Mouse (Mus musculus) embryo, embryonic 11 days (tissue): Measurements from ENCODE around the gene Myo18a.
A peak's percentile ranks its signal among the peaks of the same experiment; 100 is the strongest.

Source experiments
- DNase-seq: peaks from one replicate; pipeline ENCODE4 v3.0.0-alpha.2; 2015

The Myo18a gene

DNA sequence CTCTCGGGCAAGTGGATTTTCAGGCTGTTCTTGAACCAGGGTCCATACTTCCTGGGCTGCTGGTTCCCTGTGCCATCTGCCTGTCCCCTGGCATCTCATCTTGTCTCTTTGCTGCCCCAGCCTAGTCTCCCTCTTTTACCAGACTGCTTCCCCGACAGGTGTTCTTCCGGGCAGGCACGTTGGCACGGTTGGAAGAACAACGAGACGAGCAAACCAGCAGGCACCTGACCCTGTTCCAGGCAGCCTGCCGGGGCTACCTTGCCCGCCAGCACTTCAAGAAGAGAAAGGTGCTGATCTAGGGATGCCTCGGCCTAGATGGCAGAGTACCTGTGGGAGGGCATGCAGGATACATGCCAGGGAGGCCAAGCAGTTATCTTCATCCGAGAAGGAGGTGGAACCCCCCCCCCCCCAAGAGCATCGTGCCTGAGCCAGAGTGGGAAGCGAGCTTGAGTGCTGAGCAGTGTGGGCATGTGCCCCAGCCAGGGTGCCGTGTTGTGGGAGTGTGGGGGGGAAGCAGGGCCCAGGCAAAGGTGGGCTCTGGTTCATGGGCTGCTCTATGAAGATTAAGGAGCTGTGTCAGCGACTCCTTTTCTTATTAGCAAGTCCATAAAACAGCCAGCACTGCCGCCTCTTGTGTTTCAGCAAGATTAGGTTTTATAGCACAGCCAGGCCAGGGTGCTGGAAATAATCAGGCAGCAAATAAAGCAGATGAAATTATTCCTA lies 77.6 kb downstream of the Myo18a start:
- no peak for DNase-seq

DNA sequence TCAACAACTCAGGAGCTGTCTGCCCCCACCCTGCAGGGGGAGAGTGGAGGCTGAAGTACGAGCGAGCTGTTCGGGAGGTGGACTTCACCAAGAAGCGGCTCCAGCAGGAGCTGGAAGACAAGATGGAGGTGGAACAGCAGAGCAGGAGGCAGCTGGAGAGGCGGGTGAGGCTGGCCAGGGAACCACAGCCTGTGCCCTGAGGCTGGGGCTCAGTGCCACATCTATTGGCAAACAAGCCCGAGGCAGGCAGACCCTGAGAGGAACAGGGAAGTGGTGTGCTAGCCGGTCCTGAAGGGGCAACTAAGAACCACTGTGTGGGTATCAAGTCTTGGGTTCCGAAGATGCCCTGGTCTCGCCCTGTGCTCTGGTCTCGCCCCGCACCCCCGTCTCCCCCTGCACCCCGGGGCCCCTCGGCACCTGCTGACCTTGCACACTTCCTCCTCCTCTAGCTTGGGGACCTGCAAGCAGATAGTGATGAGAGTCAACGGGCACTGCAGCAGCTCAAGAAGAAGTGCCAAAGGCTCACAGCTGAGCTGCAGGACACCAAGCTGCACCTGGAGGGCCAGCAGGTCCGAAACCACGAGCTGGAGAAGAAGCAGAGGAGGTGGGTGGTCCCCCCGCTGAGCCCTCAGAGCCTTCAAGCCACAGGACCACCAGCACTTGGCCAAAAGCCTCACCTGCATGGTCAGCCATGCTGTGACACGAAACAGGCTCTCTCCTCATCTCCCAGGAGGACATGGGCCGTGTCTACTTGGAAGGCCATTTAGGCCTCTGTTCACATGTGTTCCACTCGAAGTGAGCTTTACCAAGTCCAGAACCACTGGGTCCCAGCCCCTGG lies 80.2 kb downstream of the Myo18a start:
- no peak for DNase-seq

GRCm38 (mm10) chr11:77843906-77844200 lies 80.8 kb downstream of the Myo18a start:
- no peak for DNase-seq

DNA sequence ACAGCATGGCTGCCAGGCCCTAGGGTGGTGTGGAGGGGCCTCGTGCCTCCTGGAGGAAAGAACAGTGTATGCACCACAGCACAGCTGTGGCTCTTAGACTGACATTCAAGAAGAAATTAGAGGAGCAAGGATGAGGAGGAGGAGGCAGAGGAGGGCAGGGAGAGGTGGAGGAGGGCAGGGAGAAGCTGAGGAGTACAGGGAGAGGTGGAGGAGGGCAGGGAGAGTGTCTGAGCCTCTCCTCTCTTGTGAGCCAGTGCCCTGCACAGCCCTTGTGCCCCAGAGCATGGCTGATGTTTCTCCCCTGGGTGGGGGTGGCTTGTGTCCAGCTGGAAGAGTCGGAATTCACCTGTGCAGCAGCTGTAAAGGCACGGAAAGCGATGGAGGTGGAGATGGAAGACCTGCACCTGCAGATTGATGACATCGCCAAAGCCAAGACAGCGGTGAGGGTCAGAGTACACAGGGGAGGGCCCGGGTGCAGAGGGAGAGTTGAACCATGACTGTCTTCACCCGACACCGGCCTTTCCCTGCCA lies 84.6 kb downstream of the Myo18a start:
- no peak for DNase-seq

DNA sequence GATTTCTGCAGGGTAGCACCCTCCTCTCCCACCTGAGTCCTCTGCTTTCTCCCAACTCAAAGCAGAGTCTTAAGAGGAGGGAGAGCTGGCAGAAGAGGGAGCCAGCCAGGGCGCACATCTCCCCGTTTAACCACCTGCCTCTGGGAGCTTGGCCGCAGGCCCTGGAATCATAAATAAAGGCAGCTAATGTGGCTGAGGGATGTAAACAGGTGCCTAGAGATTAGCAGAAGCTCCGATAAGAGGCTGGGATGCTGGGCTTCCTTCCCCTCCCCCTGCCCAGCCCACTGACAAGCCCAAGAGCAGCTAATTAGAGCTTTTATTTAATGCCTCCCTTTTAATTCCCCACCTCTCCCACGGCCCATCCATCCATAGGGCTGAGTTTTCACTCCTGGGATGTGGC lies 85.1 kb downstream of the Myo18a start:
- DNase-seq = no peak

- no peak for DNase-seq
These were observed 86.1 kb downstream of the Myo18a start for GRCm38 (mm10) chr11:77849151-77849550.

GRCm38 (mm10) chr11:77850401-77851244 lies 87.6 kb downstream of the Myo18a start:
- peak; percentile 47 for DNase-seq

DNA sequence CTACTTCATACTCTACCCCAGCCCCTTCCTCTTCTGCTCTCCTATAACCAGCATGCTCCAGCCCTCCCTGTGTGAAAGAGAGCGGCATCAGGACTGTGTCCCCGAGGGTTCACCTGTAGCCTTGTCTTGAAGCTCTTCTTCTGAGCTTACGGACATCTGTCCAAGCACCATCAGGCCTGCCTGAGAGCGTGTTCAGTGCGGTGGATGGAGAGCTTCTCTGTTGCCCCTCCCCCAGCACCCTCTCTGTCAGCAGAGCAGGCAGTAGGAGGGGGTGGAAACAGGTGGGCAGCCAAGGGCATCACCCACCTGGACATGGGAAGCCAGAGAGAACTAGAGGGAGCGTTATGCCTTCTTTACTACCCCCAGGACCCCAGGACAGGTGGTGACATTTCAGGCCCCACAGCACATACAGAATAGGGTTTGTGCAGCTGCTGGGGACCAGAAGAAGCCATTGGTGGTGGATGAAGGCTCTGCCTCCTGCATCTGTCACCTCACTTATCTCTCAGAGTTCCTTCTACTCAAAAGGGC lies 88.5 kb downstream of the Myo18a start:
- DNase-seq = no peak

- no peak for DNase-seq
These were observed 89.1 kb downstream of the Myo18a start for GRCm38 (mm10) chr11:77852195-77852594.

DNA sequence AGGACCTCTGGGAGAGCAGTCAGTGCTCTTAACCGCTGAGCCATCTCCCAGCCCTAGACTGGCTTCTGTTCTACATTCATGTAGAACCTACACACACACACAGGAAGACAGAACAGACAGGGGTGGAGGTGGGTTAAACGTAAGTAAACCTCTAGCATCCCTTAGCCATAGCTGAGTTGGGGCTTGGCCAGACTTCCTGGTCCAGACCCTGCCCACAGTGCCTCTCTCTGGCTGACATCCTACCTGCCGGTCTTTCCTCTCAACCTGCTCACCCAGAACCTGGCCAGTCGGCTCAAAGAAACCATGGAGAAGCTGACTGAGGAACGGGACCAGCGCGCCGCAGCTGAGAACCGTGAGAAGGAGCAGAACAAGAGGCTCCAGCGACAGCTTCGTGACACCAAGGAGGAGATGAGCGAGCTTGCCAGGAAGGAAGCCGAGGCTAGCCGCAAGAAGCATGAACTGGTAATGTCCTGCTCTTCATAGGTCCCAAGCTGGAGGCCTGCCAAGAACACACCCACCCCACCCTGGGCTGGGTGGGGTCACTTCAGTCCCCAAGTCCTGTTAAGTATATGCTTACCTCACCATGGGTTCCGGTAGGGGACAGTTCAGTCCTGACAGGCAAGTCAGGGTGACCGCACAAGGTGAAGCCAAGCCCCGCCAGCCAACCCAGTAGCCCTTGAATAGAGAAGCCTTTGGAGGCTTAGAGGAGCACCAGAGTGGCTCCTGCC lies 90.1 kb downstream of the Myo18a start:
- no peak for DNase-seq

DNA sequence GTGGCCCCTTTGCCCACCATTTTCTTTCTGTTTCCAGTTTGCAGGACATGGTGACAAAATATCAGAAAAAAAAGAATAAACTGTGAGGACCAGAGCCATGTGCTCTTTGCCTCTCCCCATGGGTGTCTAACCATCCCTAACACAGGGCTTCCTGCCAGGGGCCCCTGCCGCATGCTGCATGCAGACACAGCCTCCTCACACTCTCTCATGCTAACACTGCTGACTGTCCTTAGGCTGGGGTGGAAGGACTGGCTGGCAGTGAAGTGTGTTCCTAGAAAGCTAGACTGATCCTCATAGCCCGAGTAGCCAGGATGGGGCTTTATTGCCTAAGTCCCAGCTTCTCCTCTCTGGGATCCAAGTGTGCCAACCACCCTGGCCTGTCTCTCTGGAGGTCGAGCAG lies 91.6 kb downstream of the Myo18a start:
- DNase-seq = no peak

- peak; percentile 45 for DNase-seq
These were observed 92.3 kb downstream of the Myo18a start for GRCm38 (mm10) chr11:77855396-77855795.

GRCm38 (mm10) chr11:77857089-77857488 lies 94.0 kb downstream of the Myo18a start:
- no peak for DNase-seq

- no peak for DNase-seq
These were observed 95.5 kb downstream of the Myo18a start for GRCm38 (mm10) chr11:77858589-77858988.

GRCm38 (mm10) chr11:77860947-77861346 lies 97.9 kb downstream of the Myo18a start:
- DNase-seq = no peak

DNA sequence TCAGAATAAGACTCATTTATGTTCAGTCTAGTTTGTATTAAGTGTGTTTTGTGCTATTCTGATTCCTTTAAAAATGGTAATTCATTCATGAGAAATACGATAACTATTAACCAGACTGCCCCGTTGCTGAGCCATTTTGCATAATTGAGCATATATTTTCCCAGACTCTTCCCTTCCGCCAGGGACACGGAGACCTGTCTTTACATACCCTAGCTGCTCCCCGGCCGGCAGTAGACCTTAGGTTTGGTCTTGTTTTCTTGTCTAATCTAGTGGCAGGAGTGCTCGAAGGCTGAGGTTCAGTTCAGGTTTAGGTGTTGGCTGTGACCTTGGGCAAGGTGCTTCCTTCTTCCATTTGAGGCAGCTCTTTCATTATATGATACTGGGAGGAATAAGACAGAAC lies 99.8 kb downstream of the Myo18a start:
- no peak for DNase-seq

- DNase-seq = no peak
These were observed 101.7 kb downstream of the Myo18a start for GRCm38 (mm10) chr11:77864771-77865170.

DNA sequence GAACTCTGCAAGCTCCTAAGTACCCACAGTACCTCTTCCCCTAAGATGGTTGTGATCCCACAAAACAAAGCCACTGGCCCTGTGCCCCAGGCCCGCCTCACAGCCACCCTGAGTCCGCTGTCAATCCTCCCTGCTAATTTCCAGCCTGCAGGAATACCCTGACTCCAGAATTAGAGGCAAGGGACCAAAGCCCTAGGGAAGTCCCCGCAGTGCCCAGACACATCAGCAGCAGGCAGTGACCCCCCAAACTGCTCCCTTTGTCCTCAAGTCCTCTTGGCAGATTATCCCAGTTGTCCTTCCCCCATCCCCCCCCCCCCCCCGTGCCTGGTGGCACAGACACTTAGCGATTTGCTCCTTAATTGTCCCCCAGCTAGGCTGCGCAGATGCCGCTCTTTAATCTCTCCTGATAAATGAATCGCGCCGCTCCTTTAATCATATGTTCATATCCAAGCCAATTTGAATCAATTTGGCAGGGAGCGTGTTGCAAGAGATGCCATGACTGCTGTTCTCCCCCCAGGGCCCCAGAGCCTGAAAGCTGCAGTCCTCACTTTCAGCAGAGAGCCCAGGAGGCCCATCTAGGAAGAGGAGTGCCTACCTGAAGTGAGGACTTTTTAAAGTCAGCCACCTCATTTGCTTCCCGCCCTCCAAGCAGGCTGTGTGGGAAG lies 104.5 kb downstream of the Myo18a start:
- no peak for DNase-seq

DNA sequence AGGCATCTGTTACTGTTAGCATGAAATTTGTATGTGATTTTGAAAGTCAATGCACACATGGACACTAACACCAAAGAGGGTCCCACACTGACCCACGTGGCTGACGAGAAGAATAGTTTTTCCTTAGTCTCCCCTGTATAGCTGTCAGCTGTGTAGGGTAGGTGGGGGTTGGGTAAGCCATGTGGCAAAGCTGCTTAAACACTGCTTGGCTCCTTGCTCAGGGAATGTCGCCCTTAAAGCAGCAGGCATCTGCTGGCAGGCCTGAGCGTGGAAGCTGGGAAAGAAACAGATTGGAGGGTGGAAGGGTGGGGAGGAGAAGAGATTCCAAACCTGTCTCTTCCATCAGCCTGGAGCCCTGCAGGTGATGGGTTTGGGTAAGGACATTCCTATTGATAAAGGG lies 108.4 kb downstream of the Myo18a start:
- no peak for DNase-seq

DNA sequence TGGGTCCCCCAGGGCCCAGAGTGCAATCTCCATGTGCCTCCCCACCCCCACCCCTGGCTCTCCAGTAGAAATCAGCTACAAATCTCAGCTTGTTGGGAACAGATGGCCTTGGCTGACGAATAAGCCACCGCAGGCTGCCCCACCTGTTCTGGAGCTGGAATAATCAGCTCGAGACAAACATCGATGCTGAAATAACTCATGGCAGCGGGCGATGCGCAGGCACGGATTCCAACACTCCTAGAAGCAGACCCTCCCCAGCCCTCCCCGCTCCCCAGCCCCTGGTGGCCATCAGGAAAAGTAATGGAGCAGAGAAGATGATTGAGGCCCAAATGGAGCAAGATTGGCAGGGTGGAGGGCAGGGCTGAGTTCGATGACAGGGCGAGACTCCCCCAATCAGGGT lies 109.2 kb downstream of the Myo18a start:
- DNase-seq = peak; percentile 50

- no peak for DNase-seq
These were observed 109.6 kb downstream of the Myo18a start for GRCm38 (mm10) chr11:77872685-77873084.

- DNase-seq = no peak
These were observed 110.1 kb downstream of the Myo18a start for GRCm38 (mm10) chr11:77873116-77873515.
